Mouse (Mus musculus): ENCODE results near the gene Slc16a1. TPM values are rescaled to one million over a fixed set of nuclear protein-coding genes. Genes with fewer than 3 reads are reported as not detected.

Slc16a1 gene
- polyA plus RNA-seq, 1 experiment from 2014 or later: 31.0 TPM

- Histone ChIP-seq H3K4me1 (ENCODE audit: insufficient read depth) (no peaks in the 10 kb centered on the region), H3K4me2 (no peak overlapping the region), H3K27me3 (ENCODE audit: insufficient read depth, low read length) (no peaks in the 10 kb centered on the region), H3K36me3 (ENCODE audit: insufficient read depth) (no peaks in the 10 kb centered on the region), H3K4me3 (ENCODE audit: low read depth, low read length) (no peak overlapping the region), H3K9ac (no peak overlapping the region), H3K27ac (ENCODE audit: low read depth) (no peak overlapping the region), H3K9me3 (ENCODE audit: low read depth, low read length) (no peaks in the 10 kb centered on the region)
- ATAC-seq (ENCODE audit: insufficient read depth) (no peak), DNase-seq (no peak)
- 41% methylated on average over 1 of the region's 1 CpGs for WGBS
- TF ChIP-seq CTCF (IDR thresholded peaks at IDR 0.05; ENCODE audit: low read depth): no peak
Observed at GRCm38 (mm10) chr3:104621841-104622240, 16.6 kb upstream of the Slc16a1 start.

GRCm38 (mm10) chr3:104629810-104630209, 8.7 kb upstream of the Slc16a1 start:
- no peaks in the 10 kb centered on the region for H3K36me3 ChIP-seq (ENCODE audit: insufficient read depth)
- H3K4me3 ChIP-seq (ENCODE audit: low read depth, low read length): no peak overlapping the region
- TF ChIP-seq CTCF (IDR thresholded peaks at IDR 0.05; ENCODE audit: low read depth): no peak
- no peak overlapping the region for H3K27ac ChIP-seq (ENCODE audit: low read depth)
- no peak overlapping the region for H3K4me2 ChIP-seq
- WGBS: 54% methylated on average over 2 of the region's 2 CpGs
- H3K9me3 ChIP-seq (ENCODE audit: low read depth, low read length): no peaks in the 10 kb centered on the region
- no peaks in the 10 kb centered on the region for H3K4me1 ChIP-seq (ENCODE audit: insufficient read depth)
- H3K27me3 ChIP-seq (ENCODE audit: insufficient read depth, low read length): no peaks in the 10 kb centered on the region
- ATAC-seq (ENCODE audit: insufficient read depth) (no peak), DNase-seq (no peak)
- no peak overlapping the region for H3K9ac ChIP-seq

- Histone ChIP-seq H3K27me3 (ENCODE audit: insufficient read depth, low read length) (no peaks in the 10 kb centered on the region), H3K4me3 (ENCODE audit: low read depth, low read length) (no peak overlapping the region), H3K27ac (ENCODE audit: low read depth) (no peak overlapping the region), H3K9me3 (ENCODE audit: low read depth, low read length) (no peaks in the 10 kb centered on the region), H3K36me3 (ENCODE audit: insufficient read depth) (no peaks in the 10 kb centered on the region), H3K4me1 (ENCODE audit: insufficient read depth) (no peaks in the 10 kb centered on the region), H3K9ac (no peak overlapping the region), H3K4me2 (no peak overlapping the region)
- no peak for TF ChIP-seq CTCF (IDR thresholded peaks at IDR 0.05; ENCODE audit: low read depth)
- WGBS: 87% methylated on average over 2 of the region's 2 CpGs
- DNase-seq (no peak), ATAC-seq (ENCODE audit: insufficient read depth) (no peak)
Observed at GRCm38 (mm10) chr3:104630941-104631340, 7.5 kb upstream of the Slc16a1 start.

GRCm38 (mm10) chr3:104632560-104633162, 5.8 kb upstream of the Slc16a1 start:
- no peaks in the 10 kb centered on the region for H3K27me3 ChIP-seq (ENCODE audit: insufficient read depth, low read length)
- H3K36me3 ChIP-seq (ENCODE audit: insufficient read depth): no peaks in the 10 kb centered on the region
- no peak overlapping the region for H3K4me3 ChIP-seq (ENCODE audit: low read depth, low read length)
- no peak for TF ChIP-seq CTCF (IDR thresholded peaks at IDR 0.05; ENCODE audit: low read depth)
- 65% methylated on average over 4 of the region's 4 CpGs for WGBS
- H3K9me3 ChIP-seq (ENCODE audit: low read depth, low read length): no peaks in the 10 kb centered on the region
- no peaks in the 10 kb centered on the region for H3K4me1 ChIP-seq (ENCODE audit: insufficient read depth)
- ATAC-seq (ENCODE audit: insufficient read depth) (no peak), DNase-seq (no peak)
- H3K27ac ChIP-seq (ENCODE audit: low read depth): no peak overlapping the region
- no peak overlapping the region for H3K9ac ChIP-seq
- no peak overlapping the region for H3K4me2 ChIP-seq

GRCm38 (mm10) chr3:104636491-104636890, 2.0 kb upstream of the Slc16a1 start:
- Histone ChIP-seq H3K36me3 (ENCODE audit: insufficient read depth) (no peaks in the 10 kb centered on the region), H3K9ac (no peak overlapping the region), H3K9me3 (ENCODE audit: low read depth, low read length) (no peaks in the 10 kb centered on the region), H3K4me1 (ENCODE audit: insufficient read depth) (no peaks in the 10 kb centered on the region), H3K27me3 (ENCODE audit: insufficient read depth, low read length) (no peaks in the 10 kb centered on the region), H3K4me3 (ENCODE audit: low read depth, low read length) (no peak overlapping the region), H3K4me2 (peak overlapping the region; percentile 96; the same call in 1 of the 2 replicates), H3K27ac (ENCODE audit: low read depth) (no peak overlapping the region)
- no peak for ATAC-seq (ENCODE audit: insufficient read depth)
- no peak for TF ChIP-seq CTCF (IDR thresholded peaks at IDR 0.05; ENCODE audit: low read depth)
- no peak for DNase-seq
- WGBS: 81% methylated on average over 2 of the region's 2 CpGs

- 12% methylated on average over 38 of the region's 38 CpGs for WGBS
- Histone ChIP-seq H3K27ac (ENCODE audit: low read depth) (peak overlapping the region; percentile 82), H3K9ac (peak overlapping the region; percentile 87), H3K36me3 (ENCODE audit: insufficient read depth) (no peaks in the 10 kb centered on the region), H3K4me3 (ENCODE audit: low read depth, low read length) (peak overlapping the region; percentile 90), H3K4me1 (ENCODE audit: insufficient read depth) (no peaks in the 10 kb centered on the region), H3K27me3 (ENCODE audit: insufficient read depth, low read length) (no peaks in the 10 kb centered on the region), H3K9me3 (ENCODE audit: low read depth, low read length) (no peaks in the 10 kb centered on the region), H3K4me2 (peak overlapping the region; percentile 96)
- DNase-seq: peak; percentile 60
- ATAC-seq (ENCODE audit: insufficient read depth): peak; percentile 57
- TF ChIP-seq CTCF (IDR thresholded peaks at IDR 0.05; ENCODE audit: low read depth): no peak
Observed at GRCm38 (mm10) chr3:104637427-104638402, 753 bp upstream of the Slc16a1 start.
